Mouse (Mus musculus) hindbrain, postnatal 0 days (tissue): ENCODE measurements around the gene Mprip. TPM values are rescaled to one million over a fixed set of nuclear protein-coding genes. Genes with fewer than 3 reads are reported as not detected.
"Not testable (repeated sequence)": the region's sequence is repeated elsewhere in the genome, so short reads cannot be mapped to it uniquely, and the experiment has no call there.

ENCODE experiments used
- ATAC-seq: fragments of 200-750 bp; cut with Nextera tagmentation; 2 replicates; pipeline ENCODE4 v1.8.0; 2017; ENCODE audit warnings: mild to moderate bottlenecking, moderate TSS enrichment, moderate library complexity
- DNase-seq: peaks from one replicate; pipeline ENCODE4 v3.0.0-alpha.2; 2015; ENCODE audit warnings: low spot score
- H3K27ac ChIP-seq: fragments of 300-500 bp; sonication (generic); 2 replicates; pipeline ENCODE4 v1.5.1; 2014; ENCODE audit warnings: mild to moderate bottlenecking
- H3K27me3 ChIP-seq: fragments of 300-500 bp; sonication (generic); 2 replicates; pipeline ENCODE4 v1.6.1; 2014; ENCODE audit warnings: low read length, mixed read lengths; ENCODE audit not compliant: insufficient read depth
- H3K36me3 ChIP-seq: fragments of 300-500 bp; sonication (generic); 2 replicates; pipeline ENCODE4 v1.6.1; 2014; ENCODE audit warnings: low read length, mixed read lengths; ENCODE audit not compliant: insufficient read depth
- H3K4me1 ChIP-seq: fragments of 300-500 bp; sonication (generic); 2 replicates; pipeline ENCODE4 v1.6.1; 2014; ENCODE audit warnings: antibody characterized with exemption, low read length, mixed read lengths; ENCODE audit not compliant: insufficient read depth
- H3K4me2 ChIP-seq: fragments of 300-500 bp; sonication (generic); 2 replicates; pipeline ENCODE4 v1.6.1; 2014; ENCODE audit warnings: low read depth, mild to moderate bottlenecking, low read length, moderate library complexity, mixed read lengths
- H3K4me3 ChIP-seq: fragments of 300-500 bp; sonication (generic); 2 replicates; pipeline ENCODE4 v1.5.1; 2014; ENCODE audit warnings: low read length
- H3K9ac ChIP-seq: fragments of 300-500 bp; sonication (generic); replicated peaks from 2 replicates; pipeline ENCODE4 v1.6.1; 2014; ENCODE audit warnings: mild to moderate bottlenecking, low read length, moderate library complexity, mixed read lengths
- H3K9me3 ChIP-seq: fragments of 300-500 bp; sonication (generic); 2 replicates; pipeline ENCODE4 v1.6.1; 2016; ENCODE audit warnings: low read length, mixed read lengths
- CTCF ChIP-seq: IDR thresholded peaks from 2 replicates; pipeline ENCODE4 v1.5.1; 2016; ENCODE audit warnings: antibody characterized with exemption, control low read depth, low read depth
- whole genome bisulfite sequencing: fragments of 180-500 bp; shearing (Covaris S2); extraction: QIAGEN DNeasy Blood & Tissue Kit; methylation state at CpG from one replicate; pipeline ENCODE4 v1.1.7; 2014; 5-methylcytosine and 5-hydroxymethylcytosine counted together
- polyA plus RNA-seq: library from polyadenylated mRNA; unstranded; fragments of >200 nt; fragmentation: Nextera tagmentation; extraction: Ambion mirVana; gene quantifications from 2 replicates; pipeline ENCODE4 v1.2.1, GENCODE M21; 2015
- total RNA-seq: library from RNA; depleted of rRNA; stranded (reverse); fragments of >200 nt; gene quantifications from 2 replicates; pipeline ENCODE4 v1.2.3, GENCODE M21; 2014; rRNA removed

Gene Mprip
- total RNA-seq (149 and 178 TPM in 2 replicates), polyA plus RNA-seq (54.7 and 57.8 TPM in 2 replicates)

- H3K4me3 ChIP-seq, result peak within 1 kb of the TSS; percentile 74
- WGBS, result 57% methylated on average over 3 of the region's 3 CpGs
- peak within 1 kb of the TSS; percentile 83 for H3K4me2 ChIP-seq
- peaks cover 24% of the 10 kb centered on the region for H3K4me1 ChIP-seq
- no peaks in the 10 kb centered on the region for H3K9me3 ChIP-seq
- no peak for DNase-seq
- peak within 1 kb of the TSS; percentile 92 for H3K27ac ChIP-seq
- TF ChIP-seq CTCF, result no peak
- H3K36me3 ChIP-seq, result no peaks in the 10 kb centered on the region
- H3K9ac ChIP-seq, result peak within 1 kb of the TSS; percentile 76
- no peaks in the 10 kb centered on the region for H3K27me3 ChIP-seq
- ATAC-seq, result no peak
These were observed at the start of gene Mprip for GRCm38 (mm10) chr11:59661005-59661404. TSS of gene Mprip (plus strand) at chr11:59661305.

GRCm38 (mm10) chr11:59611646-59612045 is 49.5 kb upstream of the Mprip start:
- Histone ChIP-seq H3K9ac (no peak overlapping the region), H3K4me2 (no peak overlapping the region), H3K27ac (no peak overlapping the region), H3K4me3 (no peak overlapping the region), H3K4me1 (no peaks in the 10 kb centered on the region), H3K9me3 (no peaks in the 10 kb centered on the region), H3K27me3 (no peaks in the 10 kb centered on the region), H3K36me3 (no peaks in the 10 kb centered on the region)
- ATAC-seq, result no peak
- no peak for DNase-seq
- WGBS, result 84% methylated on average over 5 of the region's 5 CpGs
- TF ChIP-seq CTCF, result no peak

GRCm38 (mm10) chr11:59614120-59614519 is 47.0 kb upstream of the Mprip start:
- Histone ChIP-seq H3K36me3 (no peaks in the 10 kb centered on the region), H3K27ac (no peak overlapping the region), H3K9ac (no peak overlapping the region), H3K4me2 (no peak overlapping the region), H3K27me3 (no peaks in the 10 kb centered on the region), H3K4me1 (no peaks in the 10 kb centered on the region), H3K4me3 (no peak overlapping the region), H3K9me3 (no peaks in the 10 kb centered on the region)
- peak; percentile 80 for TF ChIP-seq CTCF
- 43% methylated on average over 4 of the region's 4 CpGs for WGBS
- DNase-seq, result peak; percentile 78
- no peak for ATAC-seq

- H3K9ac ChIP-seq, H3K36me3 ChIP-seq, H3K27me3 ChIP-seq, H3K4me3 ChIP-seq, H3K9me3 ChIP-seq, DNase-seq, H3K4me2 ChIP-seq, H3K27ac ChIP-seq, ATAC-seq, H3K4me1 ChIP-seq: not testable (repeated sequence)
- 93% methylated on average over 2 of the region's 2 CpGs for WGBS
These were observed 44.1 kb upstream of the Mprip start for GRCm38 (mm10) chr11:59616986-59617385.

- Histone ChIP-seq H3K27me3 (no peaks in the 10 kb centered on the region), H3K9me3 (no peaks in the 10 kb centered on the region), H3K4me1 (no peaks in the 10 kb centered on the region), H3K4me2 (no peak overlapping the region), H3K9ac (no peak overlapping the region), H3K36me3 (no peaks in the 10 kb centered on the region), H3K27ac (no peak overlapping the region), H3K4me3 (no peak overlapping the region)
- WGBS, result 86% methylated on average over 3 of the region's 3 CpGs
- ATAC-seq (no peak), DNase-seq (no peak)
- no peak for TF ChIP-seq CTCF
These were observed 38.9 kb upstream of the Mprip start for GRCm38 (mm10) chr11:59622214-59622613.

- H3K4me1 ChIP-seq, result no peaks in the 10 kb centered on the region
- H3K36me3 ChIP-seq, result no peaks in the 10 kb centered on the region
- WGBS, result 36% methylated on average over 6 of the region's 6 CpGs
- ATAC-seq, result peak; percentile 82
- TF ChIP-seq CTCF, result peak; percentile 86
- no peaks in the 10 kb centered on the region for H3K9me3 ChIP-seq
- no peak overlapping the region for H3K9ac ChIP-seq
- peak; percentile 80 for DNase-seq
- H3K27me3 ChIP-seq, result no peaks in the 10 kb centered on the region
- H3K27ac ChIP-seq, result no peak overlapping the region
- H3K4me2 ChIP-seq, result no peak overlapping the region
- no peak overlapping the region for H3K4me3 ChIP-seq
These were observed 37.0 kb upstream of the Mprip start for GRCm38 (mm10) chr11:59624017-59624630.

GRCm38 (mm10) chr11:59626192-59626591 is 34.9 kb upstream of the Mprip start:
- TF ChIP-seq CTCF, result no peak
- 0 out of 2 replicates have a peak, but pooled peaks cover 3% of the 10 kb centered on the region for H3K4me1 ChIP-seq
- DNase-seq (peak; percentile 13), ATAC-seq (no peak)
- no peak overlapping the region for H3K9ac ChIP-seq
- no peak overlapping the region for H3K27ac ChIP-seq
- H3K9me3 ChIP-seq, result no peaks in the 10 kb centered on the region
- no peak overlapping the region for H3K4me3 ChIP-seq
- H3K27me3 ChIP-seq, result no peaks in the 10 kb centered on the region
- H3K36me3 ChIP-seq, result no peaks in the 10 kb centered on the region
- 61% methylated on average over 7 of the region's 7 CpGs for WGBS
- H3K4me2 ChIP-seq, result no peak overlapping the region
